Mouse (Mus musculus) retina, postnatal 1 day (tissue): Measurements from ENCODE around the gene Ccni.

ENCODE experiments used
- DNase-seq: peaks from one replicate; pipeline ENCODE4 v3.0.0-alpha.2; 2012

The Ccni gene

DNA sequence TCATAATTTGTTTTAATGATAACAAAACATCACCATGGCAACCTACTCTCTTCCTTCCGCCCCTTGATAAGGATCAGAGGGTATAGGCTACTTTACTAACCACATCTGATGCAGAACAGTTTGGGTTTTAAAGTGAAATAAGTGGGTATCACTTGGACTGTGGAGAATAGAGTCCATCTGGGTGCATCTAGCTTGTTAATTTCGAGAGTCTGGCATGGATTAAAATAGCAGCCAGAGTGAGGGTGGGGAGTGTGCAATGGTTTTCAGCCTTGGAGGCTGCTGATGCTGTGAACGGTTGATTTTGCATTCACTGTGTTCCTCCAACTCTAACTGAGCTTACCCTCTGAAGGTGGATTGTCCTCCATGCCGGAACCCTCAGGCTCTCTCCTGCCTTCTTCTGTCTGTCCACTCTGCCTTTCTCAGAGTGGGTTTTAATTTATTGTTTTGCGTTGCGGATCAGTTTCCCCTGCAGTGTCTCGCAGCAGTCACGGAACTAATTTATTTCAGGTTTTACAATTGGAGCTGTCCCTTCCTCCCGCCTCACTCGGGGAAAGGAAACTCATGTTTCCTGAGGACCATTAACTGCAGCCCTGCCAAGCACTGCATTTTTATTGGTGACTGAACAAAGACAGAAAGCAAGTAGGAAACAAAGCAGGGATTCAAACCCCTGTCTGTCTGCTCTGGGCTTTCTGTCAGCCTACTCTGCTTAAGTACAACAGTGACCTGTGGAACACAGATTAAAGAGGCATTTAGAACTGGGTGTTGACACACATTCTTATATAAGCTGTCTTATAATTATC lies 72.7 kb downstream of the Ccni start:
- no peak for DNase-seq
